Mouse (Mus musculus): Measurements from ENCODE around the gene Vopp1. TPM values are rescaled to one million over a fixed set of nuclear protein-coding genes. Genes with fewer than 3 reads are reported as not detected.

Vopp1 gene
- total and polyA plus RNA-seq, 3 experiments = 0.10 TPM; not detected in 2

DNA sequence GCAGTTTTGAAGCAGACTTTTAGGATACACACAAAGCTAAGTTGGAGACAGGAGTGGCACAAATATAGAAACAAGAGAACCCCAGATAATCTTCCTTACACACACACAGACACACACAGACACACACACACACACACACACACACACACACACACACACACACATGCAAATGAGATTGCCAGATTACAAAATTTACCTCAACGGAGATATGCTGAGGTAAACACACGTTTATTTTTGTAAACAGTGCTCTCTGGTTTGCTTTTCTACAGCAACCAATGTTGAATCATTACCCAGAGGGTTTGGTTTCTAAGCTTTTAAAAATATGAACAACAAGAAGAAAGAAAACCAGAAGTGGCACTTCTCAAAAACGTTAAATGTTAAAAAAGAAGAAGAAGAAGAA, 1.5 kb downstream of the Vopp1 start:
- Histone ChIP-seq H3K9ac (ENCODE audit: insufficient read depth, low read depth) (no peak overlapping the region), H3K9me3 (replicated peaks; ENCODE audit: low read length) (peaks cover 4% of the 10 kb centered on the region), H3K4me3 (replicated peaks in 1 of 3; ENCODE audit: low read depth in 2 of 3, low read length in 2 of 3, poor library complexity in 1 of 3) (no peak overlapping the region), H3K4me1 (ENCODE audit: control insufficient read depth in 1 of 2, insufficient read depth in 2 of 2) (no peaks in the 10 kb centered on the region), H3K79me2 (replicated peaks; ENCODE audit: control insufficient read depth, extremely low read depth, insufficient read depth, poor library complexity, severe bottlenecking) (no peaks in the 10 kb centered on the region), H3K27me3 (replicated peaks) (no peaks in the 10 kb centered on the region), H3K36me3 (replicated peaks in 1 of 2; ENCODE audit: control insufficient read depth in 1 of 2, insufficient read depth in 1 of 2, low read length in 1 of 2) (no peaks in the 10 kb centered on the region), H3K27ac (ENCODE audit: insufficient read depth, low read depth) (no peak overlapping the region), H3K4me2 (ENCODE audit: insufficient read depth, low read depth, poor library complexity, severe bottlenecking) (no peak overlapping the region)
- DNase-seq (ENCODE audit: extremely low read depth) = no peak
- no peak for TF ChIP-seq RAD21 (IDR thresholded peaks at IDR 0.05; ENCODE audit: low read depth, low read length)
- TF ChIP-seq E2F4 (IDR thresholded peaks at IDR 0.05; ENCODE audit: insufficient replicate concordance, low read depth, low read length) = no peak
- TF ChIP-seq POLR2AphosphoS2 (IDR thresholded peaks at IDR 0.05; ENCODE audit: low read depth, low read length) = no peak
- TF ChIP-seq TBP (conservative IDR thresholded peaks at IDR 0.05; ENCODE audit: low read depth, low read length) = no peak
- TF ChIP-seq BHLHE40 (IDR thresholded peaks at IDR 0.05; ENCODE audit: low read depth, low read length) = no peak
- TF ChIP-seq RCOR1 (conservative IDR thresholded peaks at IDR 0.05; ENCODE audit: low read depth, low read length) = no peak
- TF ChIP-seq SMC3 (IDR thresholded peaks at IDR 0.05; ENCODE audit: low read depth, low read length) = no peak
- in situ Hi-C loops (cut with MboI; ENCODE audit: low pct_ligation_motif_present, low pct_unique_long_range_greater_than_20kb, low sequenced_read_pairs) = no loop called here
- dilution Hi-C loops (cut with MboI; ENCODE audit: extremely low pct_ligation_motif_present, extremely low pct_unique_long_range_greater_than_20kb, low sequenced_read_pairs) = no loop called here

DNA sequence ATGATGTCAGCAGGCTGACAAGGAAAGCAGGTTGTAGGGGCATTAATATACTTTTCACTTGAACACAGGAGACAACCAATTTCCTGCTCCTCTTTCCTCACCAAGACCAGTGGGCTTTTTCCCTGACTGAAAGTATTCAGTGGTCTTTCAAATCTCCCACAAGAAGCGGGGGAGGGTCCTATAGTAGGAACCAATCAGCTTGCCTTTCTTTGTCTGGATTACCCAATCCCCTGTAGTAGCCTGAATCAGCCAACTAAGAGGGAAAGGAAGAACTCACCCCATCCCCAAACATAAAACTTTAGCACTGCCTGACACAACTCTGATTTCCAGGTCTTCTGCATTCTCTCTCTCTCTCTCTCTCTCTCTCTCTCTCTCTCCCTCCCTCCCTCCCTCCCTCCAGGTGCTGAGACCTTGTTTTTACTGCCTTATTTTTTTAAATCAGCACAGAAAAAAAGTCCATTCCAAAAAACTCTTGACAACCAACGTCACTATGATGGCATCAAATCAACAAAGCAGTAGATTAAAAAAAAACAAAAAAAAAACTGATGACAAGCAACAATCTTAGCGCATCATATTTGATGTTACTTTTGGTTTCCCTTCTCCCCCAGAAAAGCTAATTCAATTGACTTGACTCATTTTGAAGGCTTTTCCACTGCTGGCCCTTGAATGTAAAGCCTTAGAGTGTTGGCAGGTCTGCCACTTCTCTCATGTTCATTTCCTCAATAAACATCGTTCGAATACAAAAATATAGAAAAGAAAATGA, 2.1 kb downstream of the Vopp1 start:
- no peak for DNase-seq (ENCODE audit: extremely low read depth)
- Histone ChIP-seq H3K27me3 (replicated peaks) (no peaks in the 10 kb centered on the region), H3K79me2 (replicated peaks; ENCODE audit: control insufficient read depth, extremely low read depth, insufficient read depth, poor library complexity, severe bottlenecking) (no peaks in the 10 kb centered on the region), H3K36me3 (replicated peaks in 1 of 2; ENCODE audit: control insufficient read depth in 1 of 2, insufficient read depth in 1 of 2, low read length in 1 of 2) (no peaks in the 10 kb centered on the region), H3K4me2 (ENCODE audit: insufficient read depth, low read depth, poor library complexity, severe bottlenecking) (no peak overlapping the region), H3K4me1 (ENCODE audit: control insufficient read depth in 1 of 2, insufficient read depth in 2 of 2) (no peaks in the 10 kb centered on the region), H3K27ac (ENCODE audit: insufficient read depth, low read depth) (no peak overlapping the region), H3K9ac (ENCODE audit: insufficient read depth, low read depth) (no peak overlapping the region), H3K4me3 (replicated peaks in 1 of 3; ENCODE audit: low read depth in 2 of 3, low read length in 2 of 3, poor library complexity in 1 of 3) (no peak overlapping the region), H3K9me3 (replicated peaks; ENCODE audit: low read length) (peaks cover 4% of the 10 kb centered on the region)
- dilution Hi-C loops (cut with MboI; ENCODE audit: extremely low pct_ligation_motif_present, extremely low pct_unique_long_range_greater_than_20kb, low sequenced_read_pairs) (no loop called here), in situ Hi-C loops (cut with MboI; ENCODE audit: low pct_ligation_motif_present, low pct_unique_long_range_greater_than_20kb, low sequenced_read_pairs) (no loop called here)
- TF ChIP-seq MXI1 (IDR thresholded peaks at IDR 0.05; ENCODE audit: low read depth, low read length) = no peak
- TF ChIP-seq USF2 (conservative IDR thresholded peaks at IDR 0.05; ENCODE audit: low read depth, low read length) = no peak
- no peak for TF ChIP-seq ZMIZ1 (IDR thresholded peaks at IDR 0.05; ENCODE audit: low read depth, low read length)
- TF ChIP-seq SIN3A (IDR thresholded peaks at IDR 0.05; ENCODE audit: low read length) = no peak
- TF ChIP-seq ZNF384 (IDR thresholded peaks at IDR 0.05; ENCODE audit: low read depth, low read length) = no peak
- no peak for TF ChIP-seq MAZ (IDR thresholded peaks at IDR 0.05; ENCODE audit: low read depth, low read length)
- TF ChIP-seq RCOR1 (conservative IDR thresholded peaks at IDR 0.05; ENCODE audit: low read depth, low read length) = no peak

Measured in CH12.LX (cell line).